Mouse (Mus musculus) subcutaneous adipose tissue, adult 2 months (tissue): Measurements from ENCODE around the gene Atp1b4. TPM values are rescaled to one million over a fixed set of nuclear protein-coding genes. Genes with fewer than 3 reads are reported as not detected.

Experiments used
- polyA plus RNA-seq: library from polyadenylated mRNA; depleted of rRNA; stranded (reverse); fragments of >200 nt; gene quantifications from 2 replicates; pipeline ENCODE4 v1.2.3, GENCODE M21; 2012; ENCODE audit warnings: low replicate concordance; rRNA removed

Atp1b4 gene
- not detected in 2 replicates for polyA plus RNA-seq

GRCm38 (mm10) chrX:38315884-38316283 is at the start of gene Atp1b4:
Gene Atp1b4, plus strand, starts transcription at chrX:38316184.

Other genes with a start within 250 kb of the Atp1b4 start
- gene Rhox10, start 249.7 kb upstream of the Atp1b4 start, polyA plus RNA-seq, result not detected in 2 replicates
- gene Rhox11, start 231.0 kb upstream of the Atp1b4 start, polyA plus RNA-seq, result not detected in 2 replicates
- not detected in 2 replicates for gene Rhox12, start 205.3 kb upstream of the Atp1b4 start, polyA plus RNA-seq
- gene Rhox13, start 195.0 kb upstream of the Atp1b4 start, polyA plus RNA-seq, result not detected in 2 replicates
- gene Zbtb33, start 126.4 kb upstream of the Atp1b4 start, polyA plus RNA-seq, result 4.1 and 6.1 TPM in 2 replicates
- gene Tmem255a, start 63.7 kb upstream of the Atp1b4 start, polyA plus RNA-seq, result 1.4 and 3.8 TPM in 2 replicates
- gene Lamp2, start 140.3 kb downstream of the Atp1b4 start, polyA plus RNA-seq, result 113 and 131 TPM in 2 replicates